9 mouse cellular contexts compared by ENCODE assay signal in genomic region chr4:139075041-139075711, GRCm38 (mm10). TPM values are rescaled to one million over a fixed set of nuclear protein-coding genes. Genes with fewer than 3 reads are reported as not detected.
DNase-seq lines count a peak whose midpoint lies in the region; ATAC-seq and TF ChIP-seq lines count a peak whose summit lies in the region.
"Had no signal": no experiment of that assay in that cellular context is flagged by ENCODE, and none has a peak within 500 bp of the region (broad histone marks: within the 10 kb centered on the region; RNA-seq: fewer than 3 reads in every experiment).

Gene Htr6 (minus strand): TSS chr4:139075570.

- peak within 1 kb of the TSS; percentile 88 for H3K4me2 ChIP-seq in heart, embryonic 14.5 days (ENCODE audit: low read length)
- H3K4me2 ChIP-seq in forebrain, embryonic 11.5 days (ENCODE audit: low read depth, low read length, severe bottlenecking), result peak within 1 kb of the TSS; percentile 82
- H3K4me2 ChIP-seq in liver, embryonic 14.5 days (ENCODE audit: low read depth), result peak within 1 kb of the TSS; percentile 44

- peaks cover 0 to 14% of the 10 kb centered on the region in 2 experiments; a peak in 2 of 4 replicates for H3K4me1 ChIP-seq in heart, embryonic 14.5 days (ENCODE audit: control insufficient read depth in 2 of 2, insufficient read depth in 2 of 2, low read length in 2 of 2)
- peaks cover 22% of the 10 kb centered on the region for H3K4me1 ChIP-seq in E14TG2a.4 (replicated peaks; ENCODE audit: low read depth, low read length)
- peaks cover 8% of the 10 kb centered on the region; the same call in 1 of the 2 replicates for H3K4me1 ChIP-seq in forebrain, embryonic 11.5 days (replicated peaks; ENCODE audit: control insufficient read depth, insufficient read depth, low read length)
- H3K4me1 ChIP-seq in liver, embryonic 14.5 days (replicated peaks; ENCODE audit: control insufficient read depth in 2 of 2, insufficient read depth in 2 of 2, low read length in 1 of 2), result no peaks in the 10 kb centered on the region

- no peak for TF ChIP-seq CTCF in E14TG2a.4 (conservative IDR thresholded peaks at IDR 0.05; ENCODE audit: low read length)
- TF ChIP-seq CTCF in liver, embryonic 14.5 days (IDR thresholded peaks at IDR 0.05; ENCODE audit: low read depth), result no peak

- WGBS in heart, embryonic 14.5 days, result under 1% methylated on average over 59 of the region's 77 CpGs
- WGBS in forebrain, embryonic 11.5 days, result under 1% methylated on average over 74 of the region's 77 CpGs
- 1% methylated on average over 76 of the region's 77 CpGs for WGBS in liver, embryonic 14.5 days (ENCODE audit: insufficient replicate concordance)

- H3K27ac ChIP-seq in heart, embryonic 14.5 days (replicated peaks in 1 of 2; ENCODE audit: control insufficient read depth in 1 of 2, insufficient read depth in 1 of 2, low read depth in 2 of 2, low read length in 2 of 2), result no peak within 1 kb of the TSS
- H3K27ac ChIP-seq in forebrain, embryonic 11.5 days (ENCODE audit: low read depth, low read length), result no peak within 1 kb of the TSS
- no peak within 1 kb of the TSS for H3K27ac ChIP-seq in liver, embryonic 14.5 days

- no peak for ATAC-seq in heart, embryonic 14.5 days (ENCODE audit: insufficient number of reproducible peaks, insufficient read depth, low FRiP score, low read depth)
- no peak for ATAC-seq in forebrain, embryonic 11.5 days (replicated peaks; ENCODE audit: low FRiP score)
- no peak for ATAC-seq in liver, embryonic 14.5 days (ENCODE audit: insufficient read depth)

- no peak for TF ChIP-seq EP300 in liver, embryonic 14.5 days (IDR thresholded peaks at IDR 0.05; ENCODE audit: low read depth)

- peaks cover 66% of the 10 kb centered on the region for H3K27me3 ChIP-seq in heart, embryonic 14.5 days (ENCODE audit: control insufficient read depth, insufficient read depth, low read length)
- peaks cover 74% of the 10 kb centered on the region for H3K27me3 ChIP-seq in E14TG2a.4 (ENCODE audit: insufficient read depth, low read length)
- peaks cover 45% of the 10 kb centered on the region for H3K27me3 ChIP-seq in forebrain, embryonic 11.5 days (ENCODE audit: control insufficient read depth, insufficient read depth, low read length)
- H3K27me3 ChIP-seq in liver, embryonic 14.5 days (ENCODE audit: control insufficient read depth, insufficient read depth, low read length), result peaks cover 34% of the 10 kb centered on the region

- intact Hi-C loops in heart, postnatal 36 days (cut with DNase I), result no loop called here
- intact Hi-C loops in gastrocnemius, postnatal 14 days (cut with DNase I; ENCODE audit: low total_unique reads), result loop anchor here (5.0 kb wide), 1 partner anchor 153 kb away; no protein-coding TSS in a partner anchor

- peak within 1 kb of the TSS; percentile 40 to 55 for H3K4me3 ChIP-seq in heart, embryonic 14.5 days (ENCODE audit: control insufficient read depth in 1 of 2, insufficient read depth in 1 of 2, low read depth in 1 of 2, low read length in 2 of 2)
- peak within 1 kb of the TSS; percentile 84 for H3K4me3 ChIP-seq in E14TG2a.4 (replicated peaks; ENCODE audit: low read length)
- peak within 1 kb of the TSS; percentile 45 for H3K4me3 ChIP-seq in forebrain, embryonic 11.5 days (ENCODE audit: low read depth, low read length)
- H3K4me3 ChIP-seq in liver, embryonic 14.5 days (ENCODE audit: insufficient read depth in 1 of 2, low read depth in 2 of 2, low read length in 2 of 2), result peak within 1 kb of the TSS in 1 of 2 experiments; percentile 30; a peak in 2 of 4 replicates

- H3K9ac ChIP-seq in heart, embryonic 14.5 days (ENCODE audit: low read length), result peak within 1 kb of the TSS; percentile 41; the same call in 1 of the 2 replicates
- no peak within 1 kb of the TSS; the same call in 1 of the 2 replicates for H3K9ac ChIP-seq in forebrain, embryonic 11.5 days (ENCODE audit: low read length)
- no peak within 1 kb of the TSS for H3K9ac ChIP-seq in liver, embryonic 14.5 days (replicated peaks)

- H3K36me3 ChIP-seq in heart, embryonic 14.5 days (ENCODE audit: control insufficient read depth, insufficient read depth, low read length), result no peaks in the 10 kb centered on the region
- no peaks in the 10 kb centered on the region for H3K36me3 ChIP-seq in E14TG2a.4 (ENCODE audit: insufficient read depth, low read length)
- H3K36me3 ChIP-seq in forebrain, embryonic 11.5 days (ENCODE audit: control insufficient read depth, insufficient read depth, low read length), result no peaks in the 10 kb centered on the region
- H3K36me3 ChIP-seq in liver, embryonic 14.5 days (replicated peaks; ENCODE audit: control insufficient read depth, insufficient read depth, low read depth), result no peaks in the 10 kb centered on the region

- no peak for DNase-seq in heart, postnatal 36 days
- peak; percentile 63 for DNase-seq in forebrain, embryonic 11.5 days (ENCODE audit: low spot score)
- no peak for DNase-seq in liver, embryonic 14.5 days (ENCODE audit: low read depth in 3 of 3, low spot score in 3 of 3)
- DNase-seq in spleen, postnatal 4 days (ENCODE audit: low spot score in 2 of 2), result no peak
- no peak for DNase-seq in testis, postnatal 14 days (ENCODE audit: low spot score)
- DNase-seq in gastrocnemius, postnatal 14 days, result no peak

- no peaks in the 10 kb centered on the region for H3K9me3 ChIP-seq in heart, embryonic 14.5 days (ENCODE audit: control insufficient read depth, low read length)
- H3K9me3 ChIP-seq in E14TG2a.4 (ENCODE audit: low read length), result no peaks in the 10 kb centered on the region
- no peaks in the 10 kb centered on the region for H3K9me3 ChIP-seq in forebrain, embryonic 11.5 days (ENCODE audit: control insufficient read depth, low read length)
- no peaks in the 10 kb centered on the region for H3K9me3 ChIP-seq in liver, embryonic 14.5 days (ENCODE audit: control insufficient read depth, low read length)

RNA-seq across cellular contexts. Expression of gene Htr6, which starts in this region (rescaled TPM):
- polyA plus RNA-seq in heart, embryonic 14.5 days (2014; fragmentation: Nextera tagmentation; extraction: Ambion mirVana), result not detected in 2 replicates
- total RNA-seq in heart, postnatal 36 days (2021), result not detected
- polyA plus RNA-seq in forebrain, embryonic 11.5 days (2014; fragmentation: Nextera tagmentation; extraction: Ambion mirVana), result 0.27 TPM in 1 of 2 replicates, not detected in the other
- not detected in 2 replicates for polyA plus RNA-seq in liver, embryonic 14.5 days (2012; rRNA removed)
- polyA plus RNA-seq in liver, embryonic 14.5 days (2014; fragmentation: Nextera tagmentation; extraction: Ambion mirVana), result not detected in 2 replicates
- not detected for total RNA-seq in gastrocnemius, postnatal 14 days (2021)
- total RNA-seq: hematopoietic stem cell, adult 5-6 weeks had no signal

Comparison
In these comparisons a context has a peak if more than half of its experiments do, and no peak if none do; other contexts are left out.
1. Peak in DNase-seq, H3K4me3 ChIP-seq and H3K4me2 ChIP-seq in forebrain, embryonic 11.5 days; RNA of the gene not detected or under 1 TPM.